Mouse (Mus musculus) midbrain, postnatal 0 days (tissue): ENCODE data around the gene Cdk17. TPM values are rescaled to one million over a fixed set of nuclear protein-coding genes. Genes with fewer than 3 reads are reported as not detected.
"Not testable (repeated sequence)": the region's sequence is repeated elsewhere in the genome, so short reads cannot be mapped to it uniquely, and the experiment has no call there.

Source experiments
- ATAC-seq: fragments of 200-750 bp; cut with Nextera tagmentation; 2 replicates; pipeline ENCODE4 v1.8.0; 2017; ENCODE audit warnings: moderate number of reproducible peaks, mild to moderate bottlenecking, moderate TSS enrichment, moderate library complexity; ENCODE audit not compliant: low FRiP score
- DNase-seq: peaks from one replicate; pipeline ENCODE4 v3.0.0-alpha.2; 2015; ENCODE audit warnings: low spot score
- H3K27ac ChIP-seq: fragments of 300-500 bp; sonication (generic); 2 replicates; pipeline ENCODE4 v1.5.1; 2014; ENCODE audit warnings: low read depth, mild to moderate bottlenecking, low read length, mixed read lengths
- H3K27me3 ChIP-seq: fragments of 300-500 bp; sonication (generic); 2 replicates; pipeline ENCODE4 v1.6.1; 2014; ENCODE audit warnings: low read length, control low read depth, mixed read lengths; ENCODE audit not compliant: insufficient read depth
- H3K36me3 ChIP-seq: fragments of 300-500 bp; sonication (generic); 2 replicates; pipeline ENCODE4 v1.6.1; 2014; ENCODE audit warnings: low read length, control low read depth, mixed read lengths; ENCODE audit not compliant: insufficient read depth
- H3K4me1 ChIP-seq: fragments of 300-500 bp; sonication (generic); 2 replicates; pipeline ENCODE4 v1.6.1; 2014; ENCODE audit warnings: mild to moderate bottlenecking, control low read depth, antibody characterized with exemption, low read length, mixed read lengths; ENCODE audit not compliant: insufficient read depth
- H3K4me2 ChIP-seq: fragments of 300-500 bp; sonication (generic); 2 replicates; pipeline ENCODE4 v1.6.1; 2014; ENCODE audit warnings: low read depth, mild to moderate bottlenecking, low read length, mixed read lengths; ENCODE audit not compliant: poor library complexity, severe bottlenecking
- H3K4me3 ChIP-seq: fragments of 300-500 bp; sonication (generic); 2 replicates; pipeline ENCODE4 v1.5.1; 2014; ENCODE audit warnings: low read depth, mild to moderate bottlenecking, low read length, moderate library complexity
- H3K9ac ChIP-seq: fragments of 300-500 bp; sonication (generic); replicated peaks from 2 replicates; pipeline ENCODE4 v1.6.1; 2014; ENCODE audit warnings: mild to moderate bottlenecking, low read length, moderate library complexity, mixed read lengths; ENCODE audit not compliant: poor library complexity, severe bottlenecking
- H3K9me3 ChIP-seq: fragments of 300-500 bp; sonication (generic); 2 replicates; pipeline ENCODE4 v1.6.1; 2016; ENCODE audit warnings: low read length, control low read depth
- CTCF ChIP-seq: IDR thresholded peaks from 2 replicates; pipeline ENCODE4 v1.5.1; 2016; ENCODE audit warnings: antibody characterized with exemption, mild to moderate bottlenecking
- WGBS: fragments of 180-500 bp; shearing (Covaris S2); extraction: QIAGEN DNeasy Blood & Tissue Kit; methylation state at CpG from one replicate; pipeline ENCODE4 v1.1.7; 2014; 5-methylcytosine and 5-hydroxymethylcytosine counted together
- polyA plus RNA-seq: library from polyadenylated mRNA; unstranded; fragments of >200 nt; fragmentation: Nextera tagmentation; extraction: Ambion mirVana; gene quantifications from 2 replicates; pipeline ENCODE4 v1.2.1, GENCODE M21; 2015
- total RNA-seq: library from RNA; depleted of rRNA; stranded (reverse); fragments of >200 nt; gene quantifications from 2 replicates; pipeline ENCODE4 v1.2.3, GENCODE M21; 2014

The Cdk17 gene
- total and polyA plus RNA-seq, 2 experiments from 2014 or later, result 34.3 to 91.1 TPM

DNA sequence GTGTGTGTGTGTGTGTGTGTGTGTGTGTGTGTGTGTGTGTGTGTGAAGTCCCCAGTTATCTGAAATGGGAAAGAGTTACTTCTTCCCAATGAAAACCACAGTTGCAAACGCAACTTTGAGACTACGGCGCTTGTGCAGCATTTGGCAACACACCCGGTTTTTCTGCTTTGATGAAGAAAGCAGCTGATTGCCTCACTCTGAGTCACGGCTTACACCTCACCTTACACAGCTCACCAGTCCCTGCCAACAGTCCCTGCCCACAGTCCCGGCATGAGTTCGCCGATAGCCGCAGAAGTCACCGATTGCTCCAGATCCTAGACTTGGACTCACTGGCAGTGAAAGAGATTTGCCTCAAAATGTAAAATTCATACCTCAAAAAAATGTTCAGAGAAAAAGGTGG, 15.6 kb upstream of the Cdk17 start:
- no peak overlapping the region for H3K4me2 ChIP-seq
- DNase-seq (no peak), ATAC-seq (no peak)
- no peak overlapping the region for H3K27ac ChIP-seq
- H3K36me3 ChIP-seq, result no peaks in the 10 kb centered on the region
- H3K4me1 ChIP-seq, result no peaks in the 10 kb centered on the region
- H3K27me3 ChIP-seq, result no peaks in the 10 kb centered on the region
- no peak overlapping the region for H3K9ac ChIP-seq
- TF ChIP-seq CTCF, result no peak
- H3K9me3 ChIP-seq, result no peaks in the 10 kb centered on the region
- H3K4me3 ChIP-seq, result no peak overlapping the region
- WGBS, result 85% methylated on average over 10 of the region's 10 CpGs

DNA sequence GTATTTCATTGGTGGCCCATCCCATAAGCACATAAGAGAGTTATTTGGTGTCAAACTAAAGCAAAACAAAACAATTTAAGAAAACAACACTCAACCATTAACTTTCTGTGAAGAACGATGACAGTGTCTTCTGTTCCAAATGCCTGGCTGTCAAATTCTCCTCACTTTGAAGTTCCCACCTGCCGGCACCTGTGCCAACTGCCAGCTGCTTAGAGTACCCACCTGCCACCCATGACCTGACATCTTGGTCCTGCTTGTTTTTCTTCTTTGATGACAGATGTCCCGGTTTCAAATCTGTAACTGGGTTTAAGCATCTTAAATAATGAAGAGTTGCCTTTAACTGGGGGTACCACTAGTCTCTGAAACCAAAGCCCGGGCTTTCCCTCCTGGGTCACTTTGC, 14.1 kb upstream of the Cdk17 start:
- H3K36me3 ChIP-seq, result no peaks in the 10 kb centered on the region
- WGBS, result 90% methylated on average over 4 of the region's 4 CpGs
- H3K4me1 ChIP-seq, result no peaks in the 10 kb centered on the region
- DNase-seq (no peak), ATAC-seq (no peak)
- no peak overlapping the region for H3K27ac ChIP-seq
- no peaks in the 10 kb centered on the region for H3K9me3 ChIP-seq
- H3K4me3 ChIP-seq, result no peak overlapping the region
- TF ChIP-seq CTCF, result no peak
- H3K4me2 ChIP-seq, result no peak overlapping the region
- no peaks in the 10 kb centered on the region for H3K27me3 ChIP-seq
- H3K9ac ChIP-seq, result no peak overlapping the region

GRCm38 (mm10) chr10:93147691-93148090, 13.0 kb upstream of the Cdk17 start:
- H3K4me3 ChIP-seq, result no peak overlapping the region
- no peaks in the 10 kb centered on the region for H3K36me3 ChIP-seq
- ATAC-seq, result no peak
- WGBS, result 96% methylated on average over 6 of the region's 6 CpGs
- H3K27me3 ChIP-seq, result no peaks in the 10 kb centered on the region
- H3K9ac ChIP-seq, result no peak overlapping the region
- TF ChIP-seq CTCF, result no peak
- no peak overlapping the region for H3K4me2 ChIP-seq
- DNase-seq, result no peak
- H3K9me3 ChIP-seq, result no peaks in the 10 kb centered on the region
- H3K4me1 ChIP-seq, result no peaks in the 10 kb centered on the region
- H3K27ac ChIP-seq, result no peak overlapping the region

GRCm38 (mm10) chr10:93149597-93149996, 11.1 kb upstream of the Cdk17 start:
- 65% methylated on average over 1 of the region's 2 CpGs for WGBS

DNA sequence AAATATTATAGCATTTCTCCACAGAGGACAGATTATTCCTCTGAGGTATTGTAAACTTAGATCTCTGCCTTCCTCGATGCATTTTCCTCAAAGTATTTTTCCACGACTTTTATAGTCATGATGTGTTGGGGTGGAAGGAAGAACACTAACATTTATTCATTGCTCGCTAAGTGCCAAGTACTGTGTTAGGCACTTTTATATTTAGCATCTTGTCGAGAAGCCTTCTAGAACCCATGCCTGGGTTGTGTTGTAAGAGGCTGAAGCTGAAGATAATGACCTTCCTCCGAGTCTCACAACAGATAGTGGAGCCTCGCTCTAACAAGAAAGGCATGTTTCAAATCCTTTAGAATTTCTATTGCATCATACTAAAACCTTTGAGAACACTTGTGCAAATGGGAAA, 8.9 kb upstream of the Cdk17 start:
- Histone ChIP-seq H3K9ac (no peak overlapping the region), H3K4me2 (no peak overlapping the region), H3K9me3 (no peaks in the 10 kb centered on the region), H3K4me3 (no peak overlapping the region), H3K4me1 (no peaks in the 10 kb centered on the region), H3K27ac (no peak overlapping the region), H3K27me3 (no peaks in the 10 kb centered on the region), H3K36me3 (no peaks in the 10 kb centered on the region)
- 77% methylated on average over 6 of the region's 6 CpGs for WGBS
- no peak for ATAC-seq
- DNase-seq, result no peak
- TF ChIP-seq CTCF, result no peak

More at GRCm38 (mm10) chr10:93149597-93149996, 11.1 kb upstream of the Cdk17 start:
- no peak overlapping the region for H3K27ac ChIP-seq
- no peak for DNase-seq
- H3K36me3 ChIP-seq, result no peaks in the 10 kb centered on the region
- no peaks in the 10 kb centered on the region for H3K4me1 ChIP-seq
- H3K9me3 ChIP-seq, result no peaks in the 10 kb centered on the region
- no peak for TF ChIP-seq CTCF
- H3K27me3 ChIP-seq, result no peaks in the 10 kb centered on the region
- no peak overlapping the region for H3K9ac ChIP-seq
- H3K4me3 ChIP-seq, result no peak overlapping the region
- no peak overlapping the region for H3K4me2 ChIP-seq
- no peak for ATAC-seq

DNA sequence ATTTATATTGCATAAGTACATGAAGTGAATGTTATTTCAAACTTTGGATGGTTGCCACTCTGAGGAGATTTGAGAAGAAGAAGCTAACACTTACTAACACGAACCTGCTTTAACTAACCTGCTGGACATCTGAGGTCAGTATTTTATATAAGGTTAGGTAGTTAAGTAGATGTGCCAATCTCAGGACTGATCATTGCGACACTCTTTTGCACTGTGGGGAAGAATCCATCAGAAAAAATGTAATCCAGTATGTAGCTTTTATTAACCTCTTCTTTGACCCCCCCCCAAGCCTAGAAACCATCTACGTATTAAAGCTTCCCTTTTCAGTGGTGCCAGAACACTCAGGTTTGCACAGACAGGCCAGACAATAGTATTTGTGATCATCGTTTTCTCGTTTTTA, 8.0 kb upstream of the Cdk17 start:
- no peaks in the 10 kb centered on the region for H3K36me3 ChIP-seq
- H3K27ac ChIP-seq, result no peak overlapping the region
- ATAC-seq (no peak), DNase-seq (no peak)
- TF ChIP-seq CTCF, result no peak
- WGBS, result 90% methylated on average over 5 of the region's 5 CpGs
- no peaks in the 10 kb centered on the region for H3K9me3 ChIP-seq
- no peaks in the 10 kb centered on the region for H3K27me3 ChIP-seq
- no peak overlapping the region for H3K4me3 ChIP-seq
- H3K4me2 ChIP-seq, result no peak overlapping the region
- no peaks in the 10 kb centered on the region for H3K4me1 ChIP-seq
- no peak overlapping the region for H3K9ac ChIP-seq

DNA sequence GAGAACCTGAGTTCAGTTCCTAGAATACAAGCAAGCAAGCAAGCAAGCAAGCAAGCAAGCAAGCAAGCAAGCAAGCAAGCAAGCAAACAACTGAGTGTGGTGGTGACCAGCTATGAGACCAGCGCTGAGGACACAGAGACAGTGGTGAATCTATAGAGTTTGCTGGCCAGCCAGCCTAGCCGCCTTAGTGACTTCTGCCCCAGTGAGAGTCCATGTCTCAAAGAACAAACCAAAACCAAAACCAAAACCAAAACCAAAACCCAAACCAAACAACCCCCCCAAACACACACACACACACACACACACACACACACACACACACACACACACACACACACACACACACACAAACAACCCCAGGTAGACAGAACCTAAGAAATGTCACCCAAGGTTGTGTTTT, 7.3 kb upstream of the Cdk17 start:
- ATAC-seq, H3K4me2 ChIP-seq, H3K9me3 ChIP-seq, H3K4me3 ChIP-seq, H3K4me1 ChIP-seq, H3K27me3 ChIP-seq, H3K9ac ChIP-seq, H3K36me3 ChIP-seq, H3K27ac ChIP-seq, DNase-seq: not testable (repeated sequence)
- WGBS, result 83% methylated on average over 2 of the region's 2 CpGs
